Mouse (Mus musculus) hematopoietic stem cell, adult 5-6 weeks (primary cell): ENCODE data around the gene Tes. TPM values are rescaled to one million over a fixed set of nuclear protein-coding genes. Genes with fewer than 3 reads are reported as not detected.

Experiments
- ATAC-seq, 2 experiments: fragments of 125-278 bp in 1 of 2; replicated peaks in 1 of 2; 2 replicates each; pipeline ENCODE4 v1.8.0; 2016 to 2017; ENCODE audit warnings: inconsistent platforms in 2 of 2, mild to moderate bottlenecking in 2 of 2, moderate number of reproducible peaks in 2 of 2, low read depth in 1 of 2, moderate TSS enrichment in 1 of 2; ENCODE audit not compliant: low FRiP score in 2 of 2, poor library complexity in 2 of 2, severe bottlenecking in 2 of 2, insufficient read depth in 1 of 2, low TSS enrichment in 1 of 2
- total RNA-seq: library from RNA; stranded (forward); fragments of 172-1452, 232-1000 nt; gene quantifications from 2 replicates; pipeline ENCODE4 v1.2.3, GENCODE M21; 2017

Tes gene
- total RNA-seq, 1 experiment from 2014 or later, result 117 TPM

GRCm38 (mm10) chr6:17115046-17115790, 50.3 kb downstream of the Tes start:
- ATAC-seq, result no peak

DNA sequence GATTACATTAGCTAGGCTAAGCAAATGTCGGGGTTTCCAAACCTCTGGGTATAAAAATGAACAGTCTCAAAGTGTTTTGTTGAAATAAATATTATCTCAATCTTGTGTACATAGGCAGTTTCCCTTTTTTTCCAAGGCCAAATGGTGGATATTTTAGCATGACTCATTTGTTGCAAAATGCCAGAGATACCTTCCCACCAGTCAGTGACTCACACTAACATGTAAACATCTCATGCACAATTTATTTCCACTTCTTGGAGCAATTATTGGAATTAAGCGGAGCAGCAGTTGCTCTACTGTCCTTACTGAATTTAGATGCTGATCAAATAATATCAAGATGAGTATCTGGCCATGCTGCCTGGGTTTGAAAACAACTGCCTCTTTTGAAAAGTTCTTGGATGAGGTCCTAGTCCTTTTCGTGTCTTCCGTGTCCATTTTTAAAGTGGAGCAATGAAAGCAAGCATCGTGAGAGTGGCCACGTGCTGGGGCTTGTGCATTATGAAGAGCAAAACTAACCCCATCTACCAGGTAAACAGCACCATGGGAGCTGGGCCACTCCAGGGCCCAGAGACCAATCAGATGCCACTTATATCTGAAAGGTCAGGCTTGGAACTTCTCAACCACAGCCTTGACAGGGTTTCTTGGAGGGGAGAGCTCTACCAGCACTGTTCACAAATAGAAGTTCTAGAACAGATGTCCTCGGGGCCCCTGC, 54.7 kb downstream of the Tes start:
- no peak for ATAC-seq

GRCm38 (mm10) chr6:17140021-17140420, 75.1 kb downstream of the Tes start:
- ATAC-seq, result no peak

DNA sequence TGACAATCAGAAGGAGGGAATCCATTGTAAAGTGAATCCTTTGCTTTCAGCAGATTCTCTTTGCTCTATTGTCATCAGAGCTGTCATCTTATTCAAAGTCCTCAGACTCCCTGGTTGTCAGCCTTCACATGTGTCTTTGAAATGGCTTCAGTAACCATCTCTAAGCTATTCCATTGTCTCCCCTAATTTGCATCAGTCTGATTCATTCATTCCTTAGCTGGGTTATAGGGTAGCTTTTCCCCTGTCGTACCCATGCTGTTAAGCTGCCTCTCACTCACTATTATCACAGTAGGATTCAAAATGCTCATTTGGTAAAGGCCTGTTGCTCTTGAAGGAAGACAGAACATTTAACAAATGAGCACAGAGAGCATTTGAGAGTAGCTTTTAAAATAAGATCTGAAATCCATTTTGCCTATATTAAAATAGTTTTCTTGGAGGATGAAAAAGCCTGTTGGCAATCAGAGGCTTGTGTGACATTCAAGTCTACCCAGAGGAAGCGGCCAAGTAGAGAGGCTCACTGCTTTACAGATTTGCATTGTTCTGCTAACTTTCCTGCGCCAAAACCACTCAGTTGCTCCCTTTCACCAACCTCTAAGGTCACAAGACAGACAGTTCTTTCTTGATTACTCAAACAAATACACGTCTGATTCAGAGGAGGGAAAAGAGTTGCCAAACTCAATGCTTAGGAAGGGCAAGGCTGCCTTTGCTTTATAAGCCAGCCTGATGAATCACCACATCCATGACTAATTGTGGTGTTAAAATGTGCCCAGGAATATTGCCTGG, 77.8 kb downstream of the Tes start:
- ATAC-seq, result no peak

DNA sequence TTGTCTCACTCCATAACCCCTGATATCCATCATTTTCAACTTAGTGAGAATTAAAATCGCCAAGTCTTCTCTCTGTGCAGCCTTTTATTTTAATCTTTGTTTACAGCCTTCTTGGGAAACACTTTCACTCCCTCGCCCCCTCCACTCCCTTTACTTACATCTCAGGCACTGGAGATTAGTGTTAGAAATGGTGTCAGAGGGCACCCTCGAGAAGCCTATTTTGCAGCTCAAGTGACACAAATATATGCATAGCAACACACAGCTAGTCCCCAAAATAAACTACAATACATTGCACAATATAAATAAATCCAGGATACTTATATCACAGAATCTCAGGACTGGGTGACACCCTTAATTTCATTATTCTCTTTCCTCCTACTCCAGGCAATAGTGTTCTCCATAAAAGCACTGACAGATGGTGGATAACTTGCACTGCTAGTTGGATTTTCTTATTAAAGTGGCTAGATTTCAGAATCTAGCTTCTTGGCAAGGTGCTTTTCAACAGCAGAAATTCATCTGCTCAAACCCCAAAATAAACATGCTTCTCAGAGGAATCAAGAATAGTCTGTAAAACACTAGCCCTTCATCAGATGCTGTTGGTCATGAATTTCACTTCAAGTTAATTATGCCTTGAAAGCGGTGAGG, 86.2 kb downstream of the Tes start:
- no peak for ATAC-seq

DNA sequence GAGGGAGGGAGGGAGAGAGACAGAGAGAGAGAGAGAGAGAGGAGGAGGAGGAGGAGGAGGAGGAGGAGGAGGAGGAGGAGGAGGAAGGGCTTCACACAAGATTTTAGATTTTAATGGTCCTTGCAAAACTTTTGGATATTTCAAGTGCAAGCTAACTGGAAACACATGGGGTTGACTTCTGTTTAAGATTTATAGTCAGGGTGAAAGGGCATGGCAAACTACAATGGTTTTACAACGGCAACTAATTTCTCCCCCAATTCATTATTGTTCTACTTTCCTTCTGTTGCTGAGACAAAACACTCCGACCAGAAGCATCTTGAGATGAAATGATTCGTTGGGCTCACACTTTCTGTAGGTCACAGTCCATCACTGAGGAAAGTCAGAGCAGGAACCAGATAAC, 87.6 kb downstream of the Tes start:
- no peak for ATAC-seq

Other genes with a start within 250 kb of the Tes start
- 25.2 and 32.2 TPM in 2 replicates for gene Tfec, start 166.7 kb upstream of the Tes start, total RNA-seq
- gene Cav2, start 216.0 kb downstream of the Tes start, total RNA-seq, result 8.4 and 8.6 TPM in 2 replicates
- 3.2 TPM in 1 of 2 replicates, not detected in the other for gene Cav1, start 241.2 kb downstream of the Tes start, total RNA-seq